Mouse (Mus musculus) ovary, postnatal 10 days (tissue): ENCODE measurements around the gene Olfml2b.

Experiments used
- DNase-seq: peaks from one replicate; pipeline ENCODE4 v3.0.0; 2022; ENCODE audit warnings: low spot score

Olfml2b gene

DNA sequence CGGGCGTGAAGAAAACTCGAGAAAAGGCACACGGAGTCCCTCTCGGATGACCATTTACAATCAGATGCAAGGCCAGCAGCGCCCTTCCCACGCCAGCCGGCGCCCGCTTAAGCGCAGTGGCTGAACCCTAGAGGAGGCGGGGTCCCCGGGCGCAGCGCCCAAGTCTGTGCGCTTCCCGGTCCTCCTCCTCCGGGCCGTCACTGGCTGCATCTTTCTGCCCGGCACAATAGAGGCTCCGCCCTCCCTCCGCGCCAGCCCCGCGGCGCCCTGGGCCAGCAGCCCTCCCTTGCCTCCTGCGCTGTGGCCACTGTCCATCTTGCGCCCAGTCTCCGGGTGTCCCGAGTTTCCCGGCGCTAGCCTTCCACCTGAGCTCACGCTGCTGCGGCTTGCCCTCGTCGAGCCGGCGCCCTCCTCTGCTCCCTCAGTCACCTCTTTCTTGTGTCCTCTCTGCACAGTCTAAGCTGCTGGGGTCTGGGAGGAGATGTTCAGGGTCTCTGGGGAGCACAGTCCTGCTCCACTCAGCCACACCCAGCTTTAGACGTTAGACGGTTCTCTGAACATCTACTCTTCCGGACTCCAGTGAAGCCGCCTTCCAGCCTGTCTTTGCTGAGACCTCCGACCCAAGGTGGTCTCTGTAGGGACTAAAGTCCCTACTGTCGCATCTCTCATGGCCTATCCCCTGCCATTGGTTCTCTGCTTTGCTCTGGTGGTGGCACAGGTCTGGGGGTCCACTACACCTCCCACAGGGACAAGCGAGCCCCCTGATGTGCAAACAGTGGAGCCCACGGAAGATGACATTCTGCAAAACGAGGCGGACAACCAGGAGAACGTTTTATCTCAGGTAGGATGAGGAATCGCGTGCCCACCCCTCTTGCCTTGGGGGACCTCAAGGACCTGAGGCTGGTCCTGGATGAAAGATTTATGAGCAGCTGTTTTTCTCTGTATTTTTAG, at the start of gene Olfml2b:
Olfml2b (plus strand) TSS at position 278 of the 951 bp plus-strand sequence.
- peak; percentile 53 for DNase-seq

DNA sequence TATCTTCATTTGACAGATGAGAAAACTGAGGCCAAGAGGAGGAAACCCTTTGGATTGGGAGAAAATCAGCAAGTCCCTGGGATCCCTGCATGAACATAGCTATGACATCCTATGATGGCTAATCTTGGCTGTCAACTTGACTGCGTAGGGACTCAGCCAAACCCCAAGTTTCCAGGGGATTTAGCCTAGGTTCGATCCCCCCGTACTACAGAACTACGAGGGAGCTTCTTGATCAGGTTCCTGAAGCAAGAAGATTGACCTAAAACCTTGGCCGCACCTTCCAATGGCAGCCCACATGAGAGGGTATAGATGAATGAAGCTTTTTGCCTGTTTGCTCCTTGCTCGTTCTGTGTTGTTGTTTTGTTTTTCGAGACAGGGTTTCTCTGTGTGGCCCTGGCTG, 49.8 kb upstream of the Olfml2b start:
- no peak for DNase-seq

DNA sequence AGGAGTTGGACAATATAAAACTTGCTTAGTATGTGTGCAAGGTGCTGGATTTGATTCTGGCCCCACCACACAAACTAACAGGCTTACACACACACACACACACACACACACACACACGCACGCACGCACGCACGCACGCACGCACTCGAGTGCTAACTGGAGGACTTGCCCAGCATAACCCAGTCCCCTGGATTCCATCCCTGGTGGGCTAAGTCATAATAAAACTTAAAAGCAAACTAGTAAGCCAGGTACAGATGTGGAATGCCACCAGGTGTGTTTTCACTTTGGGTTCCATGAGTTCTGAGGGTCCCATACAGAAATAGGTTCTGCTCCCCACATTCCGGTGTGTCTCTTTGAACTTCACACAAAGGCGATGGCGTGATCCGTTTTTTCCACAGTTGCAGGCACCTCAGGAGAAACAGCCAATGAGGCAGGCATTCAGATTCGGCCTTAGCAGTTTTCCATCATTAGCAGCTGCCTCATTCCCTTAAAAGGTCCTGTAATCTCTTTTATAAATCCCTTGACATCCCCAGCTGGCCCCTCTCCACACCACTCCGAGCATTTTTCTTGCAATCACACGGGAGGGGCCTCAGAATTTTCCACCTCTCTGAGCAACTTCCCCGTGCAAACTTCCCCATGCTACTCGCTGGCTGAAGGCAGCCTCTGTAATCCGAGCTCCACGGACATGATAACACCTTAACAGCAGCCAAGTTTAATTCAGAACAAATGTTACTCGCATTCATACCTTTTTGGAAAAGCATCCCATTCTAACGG, 38.9 kb upstream of the Olfml2b start:
- no peak for DNase-seq

GRCm38 (mm10) chr1:170607231-170607917, 37.0 kb upstream of the Olfml2b start:
- DNase-seq = no peak

- DNase-seq = no peak
Measured at GRCm38 (mm10) chr1:170608461-170609071, 35.8 kb upstream of the Olfml2b start.

GRCm38 (mm10) chr1:170609872-170610271, 34.5 kb upstream of the Olfml2b start:
- no peak for DNase-seq

- no peak for DNase-seq
Measured at GRCm38 (mm10) chr1:170610289-170610688, 34.0 kb upstream of the Olfml2b start.

DNA sequence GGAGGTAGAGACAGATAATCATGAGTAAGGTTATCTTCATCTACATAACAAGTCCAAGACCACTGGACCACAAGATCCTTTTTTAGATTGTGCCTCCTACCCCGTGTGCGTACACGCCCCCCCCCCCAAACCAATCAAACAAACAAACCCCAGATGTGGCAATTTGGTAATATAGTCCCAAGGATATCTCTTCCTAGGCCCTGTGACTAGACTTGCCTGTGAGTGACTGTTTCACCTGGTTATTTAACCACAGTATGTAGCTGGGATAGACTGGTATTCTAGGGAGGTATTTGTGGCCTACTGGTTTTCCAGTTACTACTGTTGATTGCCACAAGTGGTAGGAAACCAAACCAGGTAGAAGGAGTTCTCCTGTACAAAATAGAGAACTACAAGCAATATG, 33.6 kb upstream of the Olfml2b start:
- DNase-seq = no peak

DNA sequence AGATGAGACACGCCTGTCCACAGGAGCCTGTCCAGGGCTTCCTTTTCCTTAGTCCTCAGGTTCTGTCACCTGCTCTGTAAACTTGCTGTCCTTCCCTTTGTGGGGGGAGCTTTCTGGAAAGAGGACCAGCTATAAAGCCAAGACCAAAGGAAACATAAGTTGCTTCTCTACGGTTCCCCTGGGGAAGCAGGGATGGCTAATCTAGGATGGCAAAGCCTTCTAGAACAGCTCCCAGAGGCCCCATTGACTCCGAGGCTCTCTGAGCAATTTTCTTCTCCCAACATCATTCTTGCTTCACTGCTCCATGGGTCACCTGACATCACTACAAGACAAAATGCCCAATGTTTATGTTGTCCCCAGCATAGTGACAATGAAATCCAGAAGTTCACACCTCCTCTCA, 32.7 kb upstream of the Olfml2b start:
- DNase-seq = no peak

DNA sequence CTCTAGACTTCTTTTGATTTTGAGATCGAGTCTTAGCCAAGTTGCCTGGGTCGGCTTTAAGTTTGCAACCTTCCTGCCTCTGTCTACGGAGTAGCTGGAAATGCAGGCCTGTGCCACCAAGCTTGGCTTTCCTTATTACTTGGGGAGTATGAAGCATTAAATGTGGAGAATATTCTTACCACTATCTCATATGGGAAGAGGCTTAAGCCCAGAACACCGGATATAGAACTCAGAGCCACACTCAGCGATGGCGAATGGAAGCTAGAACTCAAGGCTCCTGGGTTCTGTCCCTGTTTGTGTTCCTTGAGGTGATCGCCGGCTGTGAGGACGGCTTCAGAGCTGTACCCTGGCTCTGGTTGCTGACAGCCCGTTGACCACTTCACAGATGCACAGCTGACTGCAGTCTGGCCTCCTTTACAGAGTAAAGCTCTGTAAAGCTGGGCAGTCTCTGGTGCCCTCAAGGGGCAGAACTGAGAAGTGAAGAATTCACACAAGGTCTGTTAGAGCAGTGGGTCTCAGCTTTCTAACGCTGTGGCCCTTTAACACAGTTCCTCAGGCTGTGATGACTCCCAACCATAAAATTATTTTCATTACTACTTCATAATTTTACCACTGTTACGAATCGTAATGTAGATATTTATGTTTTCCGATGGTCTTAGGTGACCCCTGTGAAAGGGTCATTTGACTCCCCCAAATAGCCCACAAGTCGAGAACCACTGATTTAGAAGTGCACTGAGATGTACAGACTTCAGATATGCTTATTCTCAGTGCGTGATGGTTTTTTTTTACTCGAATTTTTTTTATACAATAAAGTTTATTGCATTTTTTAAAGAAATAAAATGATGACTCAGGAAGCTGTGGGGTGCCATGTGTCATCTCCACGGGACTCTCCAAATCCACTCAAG, 31.1 kb upstream of the Olfml2b start:
- peak; percentile 39 for DNase-seq

- DNase-seq = no peak
Measured at GRCm38 (mm10) chr1:170619686-170620374, 24.5 kb upstream of the Olfml2b start.

DNA sequence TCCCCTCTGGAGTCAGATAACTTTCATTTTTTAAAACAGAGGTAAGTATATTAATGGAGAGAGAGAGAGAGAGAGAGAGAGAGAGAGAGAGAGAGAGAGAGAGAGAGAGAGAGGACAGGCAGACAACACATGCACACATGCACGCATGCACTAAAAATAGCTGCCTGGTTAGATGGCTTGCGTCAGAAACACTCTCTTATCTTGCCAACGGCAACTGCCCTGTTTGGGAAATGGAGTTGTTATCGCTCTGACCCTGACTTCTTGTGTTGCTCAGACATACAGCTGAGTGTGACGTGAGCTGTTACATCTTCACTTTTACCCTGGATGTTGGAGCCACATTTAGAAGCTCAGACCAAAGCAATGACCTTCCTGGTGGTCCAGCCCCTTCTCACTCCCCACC, 21.4 kb upstream of the Olfml2b start:
- no peak for DNase-seq

DNA sequence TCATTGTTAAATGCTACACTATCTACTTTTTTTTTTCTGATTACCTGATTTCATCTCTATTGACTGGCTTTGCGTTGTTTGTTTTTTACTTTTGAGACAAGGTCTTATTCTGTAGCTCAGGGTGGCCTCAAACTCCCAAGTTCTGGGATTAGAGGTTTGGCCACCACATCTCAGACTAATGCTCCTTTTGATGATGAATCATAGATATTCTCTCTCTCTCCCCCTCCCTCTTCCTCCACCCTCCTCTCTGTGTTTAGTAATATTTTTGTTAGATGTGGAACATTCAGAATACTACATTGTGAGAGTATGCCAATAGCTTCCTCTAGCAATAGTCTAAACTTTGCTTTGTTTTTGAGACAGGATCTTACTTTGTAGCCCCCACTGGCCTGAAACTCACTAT, 20.9 kb upstream of the Olfml2b start:
- DNase-seq = no peak

GRCm38 (mm10) chr1:170630489-170630888, 13.8 kb upstream of the Olfml2b start:
- DNase-seq = no peak

DNA sequence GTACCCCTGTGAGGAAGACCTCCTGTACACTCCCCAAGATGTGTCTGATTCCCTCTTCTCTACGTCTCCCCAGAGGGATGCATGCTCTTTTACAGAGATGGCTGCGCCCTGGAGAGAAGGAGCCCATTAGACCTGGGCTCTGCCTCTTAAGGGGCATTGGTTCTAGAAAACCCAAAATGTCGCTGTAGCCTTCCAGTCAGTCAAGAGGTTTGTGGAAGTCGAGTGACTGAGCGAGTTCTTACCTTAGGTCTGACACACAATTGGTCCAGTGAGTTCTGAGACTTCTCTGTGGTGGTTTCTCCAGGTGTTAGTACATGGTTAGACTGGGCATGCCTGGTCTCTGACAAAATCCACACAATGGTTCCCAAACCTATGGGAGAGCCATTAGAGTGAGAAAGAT, 12.8 kb upstream of the Olfml2b start:
- DNase-seq = no peak

DNA sequence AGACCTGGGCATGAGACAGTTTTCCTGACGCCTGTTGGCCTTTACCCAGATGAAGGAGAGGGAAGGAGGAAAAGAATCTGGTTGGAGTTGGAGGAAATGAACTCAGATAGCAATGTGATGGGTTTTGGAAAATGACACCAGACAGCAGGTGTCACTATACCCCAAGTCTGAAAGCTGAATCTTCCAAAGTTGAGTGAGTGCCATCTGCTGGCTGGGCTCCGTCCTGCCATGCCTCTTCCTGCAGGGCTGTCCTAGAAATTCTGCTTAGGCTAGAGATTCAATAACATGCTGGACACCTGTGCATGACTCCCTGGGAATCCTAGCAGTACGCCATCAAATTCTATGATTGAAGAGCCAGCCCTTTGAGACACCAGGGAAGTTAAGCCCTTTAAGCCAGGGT, 11.9 kb upstream of the Olfml2b start:
- DNase-seq = peak; percentile 50

GRCm38 (mm10) chr1:170632856-170633255, 11.5 kb upstream of the Olfml2b start:
- DNase-seq = no peak

DNA sequence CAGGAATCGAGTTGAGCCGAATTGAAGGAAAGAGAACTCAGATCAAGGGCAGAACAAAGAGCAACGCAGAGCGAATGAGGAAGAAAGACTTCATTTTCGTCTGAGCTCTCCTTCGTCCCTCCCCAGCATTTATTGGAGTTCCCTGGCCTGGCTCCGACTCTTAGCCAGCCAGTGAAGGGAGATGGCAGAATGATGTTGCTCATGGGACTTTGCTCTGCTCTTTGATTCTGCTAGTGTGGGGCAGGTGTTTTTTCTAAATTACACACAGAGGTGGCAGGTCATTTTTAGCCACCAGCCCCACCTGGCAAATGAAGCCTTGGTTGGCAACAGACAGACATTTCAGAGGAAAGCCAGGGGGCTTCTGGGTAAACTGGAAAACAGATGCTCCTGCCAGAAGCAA, 5.4 kb upstream of the Olfml2b start:
- no peak for DNase-seq

- no peak for DNase-seq
Measured at GRCm38 (mm10) chr1:170645896-170646605, 1.7 kb downstream of the Olfml2b start.
